Mouse (Mus musculus): ENCODE measurements around the gene Camkmt.

GRCm38 (mm10) chr17:85072383-85072782 is 18.0 kb upstream of the Camkmt start:
- TF ChIP-seq ZC3H11A (IDR thresholded peaks at IDR 0.05; ENCODE audit: low read depth, low read length) = no peak
- no peak for TF ChIP-seq POLR2A (IDR thresholded peaks at IDR 0.05; ENCODE audit: control insufficient read depth in 1 of 2, insufficient read depth in 1 of 2, low read depth in 1 of 2, low read length in 2 of 2, poor library complexity in 1 of 2)
- TF ChIP-seq TAL1 (IDR thresholded peaks at IDR 0.05; ENCODE audit: low read length) = no peak
- TF ChIP-seq GATA1 (IDR thresholded peaks at IDR 0.05; ENCODE audit: low read depth, low read length) = no peak
- TF ChIP-seq RAD21 (IDR thresholded peaks at IDR 0.05; ENCODE audit: low read depth, low read length) = no peak
- TF ChIP-seq CTCF (IDR thresholded peaks at IDR 0.05 in 2 of 3, conservative IDR thresholded peaks at IDR 0.05 in 1 of 3; ENCODE audit: control insufficient read depth in 1 of 3, insufficient read depth in 1 of 3, low read depth in 2 of 3, low read length in 3 of 3, poor library complexity in 1 of 3, severe bottlenecking in 1 of 3) = no peak
- TF ChIP-seq MYC (IDR thresholded peaks at IDR 0.05; ENCODE audit: low read depth, low read length) = no peak
- no peak for TF ChIP-seq MYB (IDR thresholded peaks at IDR 0.05; ENCODE audit: low read depth, low read length)
- TF ChIP-seq CHD2 (IDR thresholded peaks at IDR 0.05; ENCODE audit: low read length) = no peak
- no peak for TF ChIP-seq EP300 (IDR thresholded peaks at IDR 0.05; ENCODE audit: low read depth in 1 of 2, low read length in 2 of 2)
- TF ChIP-seq JUND (IDR thresholded peaks at IDR 0.05; ENCODE audit: low read depth, low read length) = no peak
